Mouse (Mus musculus) retina, embryonic 14.5 days (tissue): ENCODE data around the gene Insc.
A peak's percentile ranks its signal among the peaks of the same experiment; 100 is the strongest.

Experiments
- DNase-seq: peaks from one replicate; pipeline ENCODE4 v3.0.0-alpha.2; 2015; ENCODE audit warnings: low spot score

The Insc gene

GRCm38 (mm10) chr7:114762660-114763059, 19.2 kb downstream of the Insc start:
- no peak for DNase-seq

GRCm38 (mm10) chr7:114765273-114765672, 21.8 kb downstream of the Insc start:
- DNase-seq = peak; percentile 16

- no peak for DNase-seq
These were observed 23.0 kb downstream of the Insc start for GRCm38 (mm10) chr7:114766523-114766922.

- no peak for DNase-seq
These were observed 25.0 kb downstream of the Insc start for GRCm38 (mm10) chr7:114768516-114768915.

- DNase-seq = no peak
These were observed 25.5 kb downstream of the Insc start for GRCm38 (mm10) chr7:114769041-114769440.

GRCm38 (mm10) chr7:114770586-114770985, 27.1 kb downstream of the Insc start:
- no peak for DNase-seq

- no peak for DNase-seq
These were observed 28.3 kb downstream of the Insc start for GRCm38 (mm10) chr7:114771801-114772200.

GRCm38 (mm10) chr7:114773781-114774180, 30.3 kb downstream of the Insc start:
- no peak for DNase-seq

- DNase-seq = no peak
These were observed 32.4 kb downstream of the Insc start for GRCm38 (mm10) chr7:114775856-114776255.

- DNase-seq = no peak
These were observed 34.8 kb downstream of the Insc start for GRCm38 (mm10) chr7:114778156-114778770.

- DNase-seq = no peak
These were observed 35.7 kb downstream of the Insc start for GRCm38 (mm10) chr7:114779056-114779660.

GRCm38 (mm10) chr7:114783291-114783690, 39.8 kb downstream of the Insc start:
- DNase-seq = no peak

GRCm38 (mm10) chr7:114791087-114791486, 47.6 kb downstream of the Insc start:
- DNase-seq = no peak

GRCm38 (mm10) chr7:114792026-114792425, 48.5 kb downstream of the Insc start:
- DNase-seq = no peak

GRCm38 (mm10) chr7:114794400-114794799, 50.9 kb downstream of the Insc start:
- DNase-seq = no peak

GRCm38 (mm10) chr7:114802576-114802975, 59.1 kb downstream of the Insc start:
- DNase-seq = no peak

GRCm38 (mm10) chr7:114805311-114805710, 61.8 kb downstream of the Insc start:
- DNase-seq = no peak

GRCm38 (mm10) chr7:114807343-114807742, 63.8 kb downstream of the Insc start:
- peak; percentile 13 for DNase-seq

- DNase-seq = no peak
These were observed 64.8 kb downstream of the Insc start for GRCm38 (mm10) chr7:114808341-114808740.

- DNase-seq = peak; percentile 92
These were observed 73.9 kb downstream of the Insc start for GRCm38 (mm10) chr7:114817291-114817806.

- no peak for DNase-seq
These were observed 74.4 kb downstream of the Insc start for GRCm38 (mm10) chr7:114817879-114818278.

- no peak for DNase-seq
These were observed 74.9 kb downstream of the Insc start for GRCm38 (mm10) chr7:114818351-114818750.

GRCm38 (mm10) chr7:114818836-114819235, 75.3 kb downstream of the Insc start:
- DNase-seq = no peak

- DNase-seq = no peak
These were observed 79.2 kb downstream of the Insc start for GRCm38 (mm10) chr7:114822736-114823135.
